Mouse (Mus musculus) left cerebral cortex, postnatal 36 days (tissue): ENCODE data around the gene Cela1. TPM values are rescaled to one million over a fixed set of nuclear protein-coding genes. Genes with fewer than 3 reads are reported as not detected.
A peak's percentile ranks its signal among the peaks of the same experiment; 100 is the strongest.

Source experiments
- DNase-seq, 2 experiments: peaks; one replicate each; pipeline ENCODE4 v3.0.0; 2021 to 2022; ENCODE audit warnings: low spot score in 2 of 2, mixed read lengths in 1 of 2
- intact Hi-C: fragments of 180-260 bp; cut with DNase I; formaldehyde crosslinking; loops from one replicate; pipeline ENCODE4 v1.15.1; 2025
- total RNA-seq, 2 experiments: library from RNA; stranded (reverse); gene quantifications; 2 replicates each; pipeline ENCODE4 v1.2.3; 2021

Gene Cela1
- total RNA-seq, 2 experiments from 2014 or later, result 3.6 to 4.4 TPM

- no peak for DNase-seq
- intact Hi-C loops, result no loop called here
These were observed 20.8 kb upstream of the Cela1 start for GRCm38 (mm10) chr15:100708433-100709078.

- intact Hi-C loops, result no loop called here
- DNase-seq, result no peak
These were observed 18.5 kb upstream of the Cela1 start for GRCm38 (mm10) chr15:100706226-100706625.

- intact Hi-C loops, result no loop called here
- DNase-seq, result no peak
These were observed 17.7 kb upstream of the Cela1 start for GRCm38 (mm10) chr15:100705376-100705775.

GRCm38 (mm10) chr15:100703913-100704312 lies 16.2 kb upstream of the Cela1 start:
- intact Hi-C loops, result no loop called here
- no peak for DNase-seq

- DNase-seq, result no peak
- intact Hi-C loops, result no loop called here
These were observed 14.1 kb upstream of the Cela1 start for GRCm38 (mm10) chr15:100701856-100702255.

GRCm38 (mm10) chr15:100701108-100701507 lies 13.4 kb upstream of the Cela1 start:
- intact Hi-C loops, result no loop called here
- DNase-seq, result peak in 1 of 2 experiments; percentile 12

- intact Hi-C loops, result no loop called here
These were observed 12.7 kb upstream of the Cela1 start for GRCm38 (mm10) chr15:100700424-100700823.

GRCm38 (mm10) chr15:100699386-100699785 lies 11.7 kb upstream of the Cela1 start:
- intact Hi-C loops, result no loop called here

More at GRCm38 (mm10) chr15:100700424-100700823, 12.7 kb upstream of the Cela1 start:
- DNase-seq, result no peak

GRCm38 (mm10) chr15:100698078-100698477 lies 10.4 kb upstream of the Cela1 start:
- DNase-seq, result no peak
- intact Hi-C loops, result no loop called here

More at GRCm38 (mm10) chr15:100699386-100699785, 11.7 kb upstream of the Cela1 start:
- DNase-seq, result no peak

GRCm38 (mm10) chr15:100694406-100694805 lies 6.7 kb upstream of the Cela1 start:
- DNase-seq, result no peak

GRCm38 (mm10) chr15:100691990-100692389 lies 4.3 kb upstream of the Cela1 start:
- intact Hi-C loops, result no loop called here

More at GRCm38 (mm10) chr15:100694406-100694805, 6.7 kb upstream of the Cela1 start:
- intact Hi-C loops, result no loop called here

GRCm38 (mm10) chr15:100686989-100687388 lies 732 bp downstream of the Cela1 start:
- intact Hi-C loops, result no loop called here
- DNase-seq, result peak; percentile 43 to 49

More at GRCm38 (mm10) chr15:100691990-100692389, 4.3 kb upstream of the Cela1 start:
- no peak for DNase-seq

GRCm38 (mm10) chr15:100686434-100686833 lies 1.3 kb downstream of the Cela1 start:
- no peak for DNase-seq
- intact Hi-C loops, result no loop called here

GRCm38 (mm10) chr15:100685849-100686248 lies 1.9 kb downstream of the Cela1 start:
- intact Hi-C loops, result no loop called here
- no peak for DNase-seq

- intact Hi-C loops, result no loop called here
These were observed 2.5 kb downstream of the Cela1 start for GRCm38 (mm10) chr15:100685255-100685654.

GRCm38 (mm10) chr15:100684450-100684849 lies 3.3 kb downstream of the Cela1 start:
- intact Hi-C loops, result loop anchor here (5.0 kb wide), 3 partner anchors 72 to 217 kb away; partner anchors contain the start of gene Letmd1
- DNase-seq, result no peak

More at GRCm38 (mm10) chr15:100685255-100685654, 2.5 kb downstream of the Cela1 start:
- DNase-seq, result no peak

- peak; percentile 52 to 71 for DNase-seq
These were observed 4.7 kb downstream of the Cela1 start for GRCm38 (mm10) chr15:100683041-100683440.

GRCm38 (mm10) chr15:100681770-100682169 lies 6.0 kb downstream of the Cela1 start:
- intact Hi-C loops, result loop anchor here (5.0 kb wide), 3 partner anchors 69 to 214 kb away; partner anchors contain the start of gene Letmd1
- DNase-seq, result no peak

More at GRCm38 (mm10) chr15:100683041-100683440, 4.7 kb downstream of the Cela1 start:
- intact Hi-C loops, result loop anchor here (5.0 kb wide), 3 partner anchors 71 to 216 kb away; partner anchors contain the start of gene Letmd1

- DNase-seq, result no peak
- intact Hi-C loops, result loop anchor here (5.0 kb wide), 3 partner anchors 68 to 213 kb away; partner anchors contain the start of gene Letmd1
These were observed 7.3 kb downstream of the Cela1 start for GRCm38 (mm10) chr15:100680381-100680780.

- intact Hi-C loops, result no loop called here
- DNase-seq, result no peak
These were observed 8.7 kb downstream of the Cela1 start for GRCm38 (mm10) chr15:100679005-100679404.

- intact Hi-C loops, result no loop called here
These were observed 9.1 kb downstream of the Cela1 start for GRCm38 (mm10) chr15:100678581-100678980.

More at GRCm38 (mm10) chr15:100678581-100678980, 9.1 kb downstream of the Cela1 start:
- no peak for DNase-seq
